Mouse (Mus musculus) E14TG2a.4 (cell line): Measurements from ENCODE around the gene Atad1.

ENCODE experiments used
- CTCF ChIP-seq: conservative IDR thresholded peaks from 2 replicates; pipeline ENCODE4 v1.5.1; 2014; ENCODE audit warnings: low read length
- POU5F1 ChIP-seq: IDR thresholded peaks from 2 replicates; pipeline ENCODE4 v1.6.1; 2014; ENCODE audit warnings: low read length, borderline replicate concordance

DNA sequence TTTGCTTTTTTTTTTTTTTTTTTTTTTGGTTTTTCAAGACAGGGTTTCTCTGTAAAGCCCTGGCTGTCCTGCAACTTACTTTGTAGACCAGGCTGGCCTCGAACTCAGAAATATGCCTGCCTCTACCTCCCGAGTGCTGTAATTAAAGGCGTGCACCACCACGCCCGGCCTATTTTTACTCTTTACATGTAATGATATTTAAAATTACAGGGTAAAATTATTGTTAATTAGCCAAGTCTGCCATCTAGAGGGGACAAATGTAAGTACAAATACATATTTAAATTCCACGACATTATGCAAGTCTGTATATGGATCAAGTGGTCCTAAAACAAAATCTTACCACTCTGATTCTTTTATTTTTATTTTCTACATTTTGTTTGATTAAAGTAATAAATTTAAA lies 49.9 kb downstream of the Atad1 start:
- no peak for TF ChIP-seq CTCF
- no peak for TF ChIP-seq POU5F1
